Mouse (Mus musculus) forebrain, embryonic 15.5 days (tissue): ENCODE measurements around the gene Fasn. TPM values are rescaled to one million over a fixed set of nuclear protein-coding genes. Genes with fewer than 3 reads are reported as not detected.

Source experiments
- ATAC-seq: fragments of 200-750 bp; cut with Nextera tagmentation; replicated peaks from 2 replicates; pipeline ENCODE4 v1.8.0; 2017; ENCODE audit warnings: mild to moderate bottlenecking, moderate TSS enrichment, moderate library complexity
- H3K27ac ChIP-seq: fragments of 300-500 bp; sonication (generic); replicated peaks from 2 replicates; pipeline ENCODE4 v1.5.1; 2015; ENCODE audit warnings: mild to moderate bottlenecking, inconsistent platforms
- H3K27me3 ChIP-seq: fragments of 300-500 bp; sonication (generic); 2 replicates; pipeline ENCODE4 v1.6.1; 2015; ENCODE audit warnings: inconsistent platforms
- H3K36me3 ChIP-seq: fragments of 300-500 bp; sonication (generic); 2 replicates; pipeline ENCODE4 v1.6.1; 2015; ENCODE audit warnings: mild to moderate bottlenecking, inconsistent platforms
- H3K4me1 ChIP-seq: fragments of 300-500 bp; sonication (generic); 2 replicates; pipeline ENCODE4 v1.6.1; 2015; ENCODE audit warnings: inconsistent platforms
- H3K4me2 ChIP-seq: fragments of 300-500 bp; sonication (generic); replicated peaks from 2 replicates; pipeline ENCODE4 v1.6.1; 2015; ENCODE audit warnings: mild to moderate bottlenecking, inconsistent platforms
- H3K4me3 ChIP-seq: fragments of 300-500 bp; sonication (generic); 2 replicates; pipeline ENCODE4 v1.5.1; 2015; ENCODE audit warnings: mild to moderate bottlenecking, inconsistent platforms
- H3K9ac ChIP-seq: fragments of 300-500 bp; sonication (generic); replicated peaks from 2 replicates; pipeline ENCODE4 v1.6.1; 2015; ENCODE audit warnings: mild to moderate bottlenecking, inconsistent platforms
- H3K9me3 ChIP-seq: fragments of 300-500 bp; sonication (generic); 2 replicates; pipeline ENCODE4 v1.6.1; 2016; ENCODE audit warnings: inconsistent platforms
- WGBS: fragments of 180-500 bp; shearing (Covaris S2); methylation state at CpG from one replicate; pipeline ENCODE4 v1.1.7; 2015; ENCODE audit warnings: mixed read lengths; 5-methylcytosine and 5-hydroxymethylcytosine counted together
- polyA plus RNA-seq: library from polyadenylated mRNA; unstranded; fragments of >200 nt; fragmentation: Nextera tagmentation; extraction: Ambion mirVana; gene quantifications from 2 replicates; pipeline ENCODE4 v1.2.1, GENCODE M21; 2015

Fasn gene
- polyA plus RNA-seq, 1 experiment from 2014 or later = 80.6 TPM

DNA sequence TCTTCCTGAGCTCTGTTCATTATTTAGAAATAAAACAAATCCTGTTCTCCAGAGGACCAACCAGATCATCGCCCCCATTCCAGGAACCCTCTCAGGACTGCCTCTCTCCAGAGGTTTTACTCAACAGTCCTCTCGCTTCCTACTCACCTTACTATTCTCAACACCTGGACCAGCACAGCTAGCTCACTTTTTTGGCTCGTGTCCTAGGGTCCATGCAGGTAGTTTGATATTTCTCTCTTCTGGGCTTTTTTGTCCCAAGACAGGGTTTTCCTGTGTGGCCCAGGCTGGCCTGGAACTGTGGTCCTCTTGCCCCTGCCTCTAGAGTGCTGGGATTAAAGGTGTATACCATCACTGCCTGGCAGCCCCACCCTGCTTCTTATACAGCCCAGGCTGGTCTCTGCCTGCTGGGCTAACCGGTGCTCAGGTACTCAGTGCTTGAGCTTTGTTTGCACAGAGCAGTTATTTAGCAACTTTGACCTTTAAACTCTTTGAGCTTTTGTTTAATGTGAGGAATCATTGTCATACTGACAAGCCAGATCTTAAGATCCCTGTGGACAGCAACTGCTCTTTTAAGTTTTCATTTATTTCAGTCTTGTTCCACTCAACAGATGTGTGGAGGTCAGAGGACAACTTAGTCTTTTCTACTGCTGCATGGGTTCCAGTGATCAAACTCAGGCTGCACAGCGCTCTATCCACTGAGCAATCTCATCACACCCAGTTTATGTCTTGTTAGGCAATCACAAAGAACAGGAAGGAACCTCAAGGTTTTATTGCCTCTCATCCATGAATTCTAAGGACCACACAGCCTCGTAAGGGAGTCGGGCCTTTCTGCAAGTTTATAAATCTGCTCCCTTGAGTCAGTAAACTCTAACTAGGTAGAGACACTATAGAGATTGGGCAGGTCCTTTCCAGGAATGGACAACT, 18.7 kb downstream of the Fasn start:
- no peaks in the 10 kb centered on the region for H3K4me1 ChIP-seq
- H3K9ac ChIP-seq = no peak overlapping the region
- H3K4me3 ChIP-seq = no peak overlapping the region
- WGBS = 87% methylated on average over 7 of the region's 7 CpGs
- no peak overlapping the region for H3K4me2 ChIP-seq
- H3K27me3 ChIP-seq = no peaks in the 10 kb centered on the region
- no peaks in the 10 kb centered on the region for H3K9me3 ChIP-seq
- H3K27ac ChIP-seq = no peak overlapping the region
- peaks cover 59% of the 10 kb centered on the region for H3K36me3 ChIP-seq
- no peak for ATAC-seq

DNA sequence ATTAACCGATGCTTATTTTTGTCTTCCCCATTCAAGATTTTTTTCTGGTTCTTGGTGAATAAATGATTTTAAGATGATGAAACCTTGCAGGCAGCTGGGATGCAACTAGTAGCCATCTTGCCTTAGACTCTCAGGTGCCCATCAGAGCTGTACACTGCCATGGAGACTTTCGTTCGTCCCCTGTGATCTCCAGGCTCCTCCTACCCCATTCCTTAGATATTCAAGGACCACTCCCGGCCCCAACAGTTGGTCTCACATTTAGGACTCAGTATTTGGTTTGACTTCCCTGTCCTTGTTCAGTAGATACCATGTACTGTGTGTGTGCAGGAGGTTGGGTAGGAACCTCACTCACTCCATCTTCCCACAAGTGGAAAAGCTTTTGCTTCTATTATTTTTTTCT, 19.6 kb downstream of the Fasn start:
- no peak overlapping the region for H3K27ac ChIP-seq
- H3K4me2 ChIP-seq = no peak overlapping the region
- no peak overlapping the region for H3K9ac ChIP-seq
- ATAC-seq = no peak
- peaks cover 50% of the 10 kb centered on the region for H3K36me3 ChIP-seq
- no peaks in the 10 kb centered on the region for H3K9me3 ChIP-seq
- no peaks in the 10 kb centered on the region for H3K27me3 ChIP-seq
- no peak overlapping the region for H3K4me3 ChIP-seq
- 77% methylated on average over 4 of the region's 4 CpGs for WGBS
- 0 out of 2 replicates have a peak, but pooled peaks cover 3% of the 10 kb centered on the region for H3K4me1 ChIP-seq

DNA sequence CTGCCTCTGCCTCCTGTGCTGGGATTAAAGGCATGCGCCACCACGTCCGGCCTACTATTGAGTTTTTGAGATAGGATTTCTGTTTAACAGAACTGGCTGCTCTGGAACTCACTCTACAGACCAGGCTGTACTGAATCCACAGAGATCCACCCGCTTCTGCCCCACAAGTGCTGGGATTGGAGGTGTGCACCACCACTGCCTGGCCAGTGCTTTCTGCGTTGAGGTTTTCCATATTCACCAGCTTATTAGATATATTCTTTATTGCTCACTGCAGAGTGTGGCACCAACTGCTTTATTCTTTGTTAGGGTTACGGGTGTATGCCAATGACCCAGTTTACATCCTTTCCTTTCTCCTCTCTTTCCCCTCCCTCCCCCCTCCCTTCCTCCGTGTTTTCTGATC, 20.1 kb downstream of the Fasn start:
- H3K4me2 ChIP-seq = no peak overlapping the region
- H3K9ac ChIP-seq = no peak overlapping the region
- H3K4me1 ChIP-seq = 0 out of 2 replicates have a peak, but pooled peaks cover 6% of the 10 kb centered on the region
- no peak overlapping the region for H3K27ac ChIP-seq
- H3K4me3 ChIP-seq = no peak overlapping the region
- H3K9me3 ChIP-seq = no peaks in the 10 kb centered on the region
- H3K36me3 ChIP-seq = peaks cover 45% of the 10 kb centered on the region
- 79% methylated on average over 7 of the region's 7 CpGs for WGBS
- no peak for ATAC-seq
- H3K27me3 ChIP-seq = no peaks in the 10 kb centered on the region

DNA sequence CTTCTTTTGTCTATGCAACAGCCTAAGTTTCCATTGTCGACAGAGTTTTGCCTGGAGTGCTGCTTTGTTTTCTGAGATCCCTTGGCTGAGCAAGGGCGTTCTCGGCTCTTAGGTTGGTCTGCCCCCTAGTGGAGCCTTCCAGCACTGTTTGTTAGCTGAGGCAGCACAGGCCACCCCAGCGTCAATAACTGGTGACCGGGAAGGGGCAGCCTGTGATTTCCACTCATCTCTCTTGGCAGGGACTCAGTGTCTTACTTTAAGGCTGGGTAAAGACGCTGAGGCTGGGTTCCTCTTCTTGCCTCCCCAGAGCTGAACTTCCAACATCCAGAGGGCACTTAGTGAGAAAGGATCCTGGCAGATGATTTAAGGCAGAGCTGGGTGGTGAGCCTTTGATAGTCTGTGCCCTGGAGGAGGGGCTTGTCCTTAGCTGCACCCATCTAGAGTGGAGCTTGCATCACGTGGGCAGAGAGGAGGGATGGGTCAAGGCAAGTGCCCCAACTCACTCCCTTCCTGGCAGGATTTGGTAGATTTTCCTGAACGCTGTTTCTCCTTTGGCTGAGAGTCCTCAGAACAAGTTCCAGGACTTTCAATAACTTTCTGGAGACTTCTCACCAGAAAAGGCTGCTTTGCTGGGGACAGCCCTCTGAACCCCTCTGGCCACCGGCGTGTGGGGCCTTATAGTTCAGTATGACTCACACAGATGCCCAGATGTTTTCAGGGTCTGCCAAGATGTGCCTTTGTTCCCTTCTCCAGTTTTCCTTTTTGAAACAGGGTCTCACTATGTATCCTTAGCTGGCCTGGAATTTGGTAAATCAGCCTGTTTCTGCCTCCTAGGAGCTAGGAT, 24.1 kb downstream of the Fasn start:
- peak; percentile 49; the same call in 1 of the 2 replicates for ATAC-seq
- Histone ChIP-seq H3K4me1 (peaks cover 18% of the 10 kb centered on the region), H3K27me3 (no peaks in the 10 kb centered on the region), H3K9ac (peak overlapping the region; percentile 11; the same call in 1 of the 2 replicates), H3K9me3 (no peaks in the 10 kb centered on the region), H3K4me2 (no peak overlapping the region), H3K4me3 (no peak overlapping the region), H3K36me3 (peaks cover 5% of the 10 kb centered on the region), H3K27ac (peak overlapping the region; percentile 25; the same call in 1 of the 2 replicates)
- WGBS = 11% methylated on average over 10 of the region's 10 CpGs

DNA sequence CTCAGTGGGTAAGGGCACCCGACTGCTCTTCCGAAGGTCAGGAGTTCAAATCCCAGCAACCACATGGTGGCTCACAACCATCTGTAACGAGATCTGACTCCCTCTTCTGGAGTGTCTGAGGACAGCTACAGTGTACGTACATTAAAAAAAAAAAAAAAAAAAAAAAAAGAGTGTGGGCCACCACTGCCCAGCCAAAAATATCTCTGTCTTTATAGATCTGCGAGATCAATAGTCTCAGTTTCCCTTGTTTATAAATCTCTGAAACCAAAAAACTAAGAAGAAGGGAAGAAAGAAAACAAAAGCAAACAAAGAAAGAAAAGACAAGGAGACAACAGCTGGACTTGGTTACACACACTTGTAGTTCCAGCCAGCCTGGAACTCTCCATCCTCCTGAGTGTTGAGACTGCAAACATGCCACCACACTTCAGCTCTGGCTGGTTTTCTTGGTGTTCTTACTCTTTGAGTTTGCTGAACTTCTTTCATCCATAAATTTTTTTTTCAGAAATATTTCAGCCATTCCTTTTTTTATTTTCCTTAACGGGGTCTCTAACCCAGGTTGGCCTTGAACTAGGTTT, 24.9 kb downstream of the Fasn start:
- Histone ChIP-seq H3K36me3 (no peaks in the 10 kb centered on the region), H3K9me3 (no peaks in the 10 kb centered on the region), H3K4me2 (no peak overlapping the region), H3K4me3 (no peak overlapping the region), H3K9ac (no peak overlapping the region), H3K27me3 (no peaks in the 10 kb centered on the region), H3K27ac (peak overlapping the region; percentile 25; the same call in 1 of the 2 replicates), H3K4me1 (peaks cover 25% of the 10 kb centered on the region)
- whole genome bisulfite sequencing = 70% methylated on average over 6 of the region's 6 CpGs
- ATAC-seq = no peak

DNA sequence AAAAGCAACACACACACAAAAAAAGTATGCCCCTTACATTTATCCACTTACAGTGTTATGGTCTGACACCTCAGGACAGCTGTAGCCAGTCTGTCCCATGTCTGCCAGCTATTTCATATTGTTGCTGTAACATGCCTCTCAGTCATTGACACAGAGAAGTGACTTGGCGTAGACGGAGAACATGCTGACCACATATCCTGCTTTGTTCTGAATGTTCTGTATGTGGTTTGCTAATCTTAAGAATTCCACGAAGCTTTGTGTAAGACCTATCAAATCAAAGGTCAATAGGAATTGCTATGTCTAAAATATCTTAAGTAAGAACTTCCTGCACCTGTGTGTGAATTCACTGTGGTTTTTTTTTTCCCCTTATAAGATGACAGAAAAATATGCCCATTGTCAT, 26.1 kb downstream of the Fasn start:
- no peak overlapping the region for H3K4me3 ChIP-seq
- H3K36me3 ChIP-seq = peaks cover 9% of the 10 kb centered on the region; the same call in 1 of the 2 replicates
- H3K9me3 ChIP-seq = no peaks in the 10 kb centered on the region
- no peak for ATAC-seq
- no peak overlapping the region for H3K4me2 ChIP-seq
- H3K27me3 ChIP-seq = no peaks in the 10 kb centered on the region
- 92% methylated on average over 3 of the region's 3 CpGs for WGBS
- H3K9ac ChIP-seq = no peak overlapping the region
- H3K27ac ChIP-seq = no peak overlapping the region
- H3K4me1 ChIP-seq = peaks cover 25% of the 10 kb centered on the region

DNA sequence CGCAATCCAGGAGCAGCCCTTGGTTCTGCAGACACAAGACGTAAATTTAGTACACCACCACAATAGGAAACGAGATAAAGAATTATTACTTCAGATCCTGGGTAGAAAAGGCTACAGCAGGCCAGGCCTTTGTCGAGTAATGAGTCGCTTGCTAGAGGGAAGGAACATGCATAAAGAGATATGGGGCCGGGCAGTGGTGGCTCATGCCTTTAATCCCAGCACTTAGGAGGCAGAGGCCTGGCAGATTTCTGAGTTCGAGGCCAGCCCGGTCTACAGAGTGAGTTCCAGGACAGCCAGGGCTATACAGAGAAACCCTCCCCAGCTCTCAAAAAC, 27.8 kb downstream of the Fasn start:
- 21% methylated on average over 8 of the region's 8 CpGs for WGBS
- peak overlapping the region; percentile 44 for H3K4me2 ChIP-seq
- H3K36me3 ChIP-seq = peaks cover 25% of the 10 kb centered on the region
- no peaks in the 10 kb centered on the region for H3K27me3 ChIP-seq
- no peak for ATAC-seq
- peak overlapping the region; percentile 87 for H3K4me3 ChIP-seq
- H3K27ac ChIP-seq = peak overlapping the region; percentile 88
- H3K9ac ChIP-seq = peak overlapping the region; percentile 41; the same call in 1 of the 2 replicates
- no peaks in the 10 kb centered on the region for H3K9me3 ChIP-seq
- H3K4me1 ChIP-seq = peaks cover 25% of the 10 kb centered on the region

DNA sequence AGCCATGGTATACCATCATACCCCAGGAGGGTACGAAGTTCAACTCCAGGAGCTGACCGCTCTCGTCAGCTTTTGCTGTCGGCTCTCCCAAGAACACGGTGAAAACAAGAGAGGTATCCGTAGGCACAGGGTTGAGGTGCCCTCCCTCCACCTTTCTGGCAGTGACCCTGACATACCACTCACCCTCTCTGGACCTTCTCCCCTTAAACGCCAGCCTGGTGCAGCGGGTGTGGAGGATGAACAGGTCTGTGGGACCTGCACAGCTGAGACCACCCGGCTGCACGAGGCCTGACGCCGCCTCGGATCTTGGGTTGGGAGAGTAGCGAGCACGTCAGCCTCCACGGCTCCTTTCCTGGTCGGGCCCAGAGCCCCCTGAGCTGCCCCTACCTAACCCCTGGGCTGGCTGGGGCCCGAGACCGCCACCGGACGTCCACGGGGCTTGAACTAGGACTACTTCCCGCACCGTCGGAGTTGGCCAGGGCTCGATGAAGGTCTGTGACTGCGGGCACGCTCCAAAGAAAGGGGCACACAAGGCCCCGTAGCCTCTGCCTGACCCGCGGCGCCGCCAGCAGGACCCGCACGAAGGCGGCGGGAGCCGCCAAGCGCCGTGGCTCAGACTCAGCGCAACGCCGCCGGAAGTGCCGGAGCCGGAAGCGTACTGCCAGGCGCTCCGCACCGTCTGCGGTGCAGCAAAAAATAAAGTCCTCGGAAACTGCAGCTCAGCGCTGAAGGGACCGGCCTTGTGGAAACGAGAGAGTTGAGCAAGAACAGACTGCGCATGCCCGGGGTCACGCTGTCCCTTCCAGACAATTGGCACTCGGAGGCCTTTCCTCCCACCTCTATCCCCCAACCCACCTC, 28.4 kb downstream of the Fasn start, which contains the start of gene Dus1l:
Gene Dus1l, minus strand, starts transcription at position 648 of the 858 bp plus-strand sequence.
- 2% methylated on average over 59 of the region's 59 CpGs for WGBS
- Histone ChIP-seq H3K9me3 (no peaks in the 10 kb centered on the region), H3K4me3 (peak within 1 kb of the TSS; percentile 87), H3K27ac (peak within 1 kb of the TSS; percentile 88), H3K9ac (peak within 1 kb of the TSS; percentile 93), H3K4me2 (peak within 1 kb of the TSS; percentile 95), H3K36me3 (peaks cover 29% of the 10 kb centered on the region), H3K4me1 (peaks cover 25% of the 10 kb centered on the region), H3K27me3 (no peaks in the 10 kb centered on the region)
- ATAC-seq = peak; percentile 90

DNA sequence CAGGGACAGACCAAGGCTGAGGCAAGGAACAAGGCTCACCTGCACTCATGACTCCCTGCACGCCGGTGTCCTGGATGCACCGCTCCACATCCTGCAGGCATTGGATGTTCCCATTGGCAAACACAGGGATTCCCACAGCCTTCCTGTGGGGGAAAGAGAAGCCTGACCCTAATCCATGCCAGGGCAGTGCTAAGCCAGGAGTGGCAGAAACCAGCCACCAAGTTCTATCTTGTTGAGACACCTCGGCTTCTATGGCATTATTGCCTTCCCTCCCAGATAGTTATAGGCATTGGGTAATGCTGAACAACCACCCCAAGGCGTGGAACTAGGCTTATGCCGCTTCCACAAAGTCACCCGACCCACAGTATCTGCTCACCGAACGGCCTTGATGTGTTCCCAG, 31.7 kb downstream of the Fasn start:
- no peaks in the 10 kb centered on the region for H3K27me3 ChIP-seq
- H3K9me3 ChIP-seq = no peaks in the 10 kb centered on the region
- ATAC-seq = no peak
- peaks cover 19% of the 10 kb centered on the region for H3K4me1 ChIP-seq
- no peak overlapping the region for H3K4me2 ChIP-seq
- no peak overlapping the region for H3K9ac ChIP-seq
- WGBS = 97% methylated on average over 9 of the region's 9 CpGs
- no peak overlapping the region for H3K27ac ChIP-seq
- no peak overlapping the region for H3K4me3 ChIP-seq
- H3K36me3 ChIP-seq = peaks cover 59% of the 10 kb centered on the region

DNA sequence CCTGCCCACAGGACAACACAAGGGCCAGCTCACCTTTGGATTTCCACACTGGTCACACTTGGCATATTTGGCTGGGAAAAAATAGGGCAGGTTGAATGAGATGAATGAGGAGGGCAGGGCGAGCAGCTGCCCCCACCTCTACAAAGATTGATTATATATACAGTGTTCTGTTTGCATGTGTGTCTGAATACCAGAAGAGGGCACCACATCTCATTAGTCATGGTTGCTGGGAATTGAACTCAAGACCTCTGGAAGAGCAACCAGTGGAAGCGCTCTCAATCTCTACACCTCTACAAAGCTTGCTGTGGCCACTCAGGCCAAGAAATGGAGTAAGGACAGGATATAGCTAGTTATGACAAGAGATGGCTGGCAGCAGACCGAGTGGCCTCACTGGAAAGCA, 34.5 kb downstream of the Fasn start:
- no peak overlapping the region for H3K9ac ChIP-seq
- no peak for ATAC-seq
- H3K4me3 ChIP-seq = no peak overlapping the region
- H3K27me3 ChIP-seq = no peaks in the 10 kb centered on the region
- no peak overlapping the region for H3K27ac ChIP-seq
- no peak overlapping the region for H3K4me2 ChIP-seq
- H3K36me3 ChIP-seq = peaks cover 73% of the 10 kb centered on the region
- H3K4me1 ChIP-seq = peaks cover 15% of the 10 kb centered on the region
- 82% methylated on average over 3 of the region's 3 CpGs for WGBS
- no peaks in the 10 kb centered on the region for H3K9me3 ChIP-seq

DNA sequence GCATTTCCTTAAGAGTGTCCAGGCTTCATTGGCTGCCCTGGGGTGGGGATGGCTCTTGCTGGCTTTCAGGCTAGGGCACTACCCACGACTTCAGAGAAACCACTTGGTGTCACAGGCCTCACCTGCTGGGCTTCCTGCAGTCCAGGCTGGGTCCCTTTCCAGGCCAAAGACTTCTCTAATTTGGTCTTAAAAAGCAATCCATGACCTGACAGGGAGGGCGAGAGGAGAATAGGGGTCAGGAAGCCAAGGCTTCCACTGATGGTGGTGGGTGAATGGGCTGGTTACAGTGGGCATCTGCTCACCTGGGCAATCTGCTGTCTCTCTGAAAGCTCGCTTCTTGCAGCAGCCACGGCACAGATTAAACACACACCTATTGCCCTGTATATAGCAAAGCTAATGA, 35.0 kb downstream of the Fasn start:
- H3K4me1 ChIP-seq = peaks cover 16% of the 10 kb centered on the region
- 89% methylated on average over 4 of the region's 4 CpGs for WGBS
- no peak for ATAC-seq
- H3K4me3 ChIP-seq = no peak overlapping the region
- H3K27me3 ChIP-seq = no peaks in the 10 kb centered on the region
- peaks cover 73% of the 10 kb centered on the region for H3K36me3 ChIP-seq
- H3K9me3 ChIP-seq = no peaks in the 10 kb centered on the region
- H3K27ac ChIP-seq = no peak overlapping the region
- no peak overlapping the region for H3K9ac ChIP-seq
- no peak overlapping the region for H3K4me2 ChIP-seq
